Mouse (Mus musculus): ENCODE data around the gene Cfap43.

Cfap43 gene

GRCm38 (mm10) chr19:47915251-47915650 is 3.8 kb downstream of the Cfap43 start:
- in situ Hi-C loops (cut with MboI, MseI), result no loop called here

DNA sequence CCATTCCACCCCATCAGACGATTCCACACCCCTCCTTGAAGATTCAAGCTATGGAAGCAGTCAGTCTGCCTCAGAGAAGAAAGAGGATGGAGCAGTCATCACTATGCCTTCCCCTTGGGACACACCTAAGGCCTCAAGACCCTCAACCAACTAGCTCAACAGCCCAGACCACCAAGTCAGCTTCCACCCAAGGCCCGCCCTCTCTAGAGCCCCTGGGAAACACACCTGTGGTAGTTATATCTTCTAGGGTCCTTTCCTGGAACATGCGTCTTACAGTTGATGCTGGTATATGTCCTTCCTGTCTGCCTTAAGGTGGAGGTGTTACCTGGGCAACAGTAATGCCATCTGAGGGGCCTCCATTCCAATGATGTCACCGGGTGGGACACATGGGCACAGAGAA is 4.9 kb downstream of the Cfap43 start:
- in situ Hi-C loops (cut with MboI, MseI), result no loop called here

DNA sequence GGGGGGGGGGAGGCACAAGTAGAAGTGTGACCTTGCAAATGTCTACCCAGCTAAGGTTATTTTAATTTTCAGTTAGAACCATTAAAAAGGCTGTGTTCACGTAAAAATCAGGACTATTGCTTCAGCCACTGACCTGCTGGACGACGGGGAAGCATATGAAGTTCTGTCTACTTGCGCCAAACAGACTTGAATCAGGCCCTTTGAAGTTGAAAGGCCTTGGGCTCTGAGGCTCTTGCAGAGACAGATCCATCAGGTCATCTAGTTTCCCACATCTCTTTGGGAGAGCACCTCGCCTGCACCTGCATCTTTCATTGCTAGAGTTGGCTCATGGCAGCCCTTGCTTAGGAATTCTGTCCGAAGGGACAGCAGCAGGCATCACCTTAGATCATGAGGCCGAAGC is 5.7 kb downstream of the Cfap43 start:
- in situ Hi-C loops (cut with MboI, MseI), result no loop called here

DNA sequence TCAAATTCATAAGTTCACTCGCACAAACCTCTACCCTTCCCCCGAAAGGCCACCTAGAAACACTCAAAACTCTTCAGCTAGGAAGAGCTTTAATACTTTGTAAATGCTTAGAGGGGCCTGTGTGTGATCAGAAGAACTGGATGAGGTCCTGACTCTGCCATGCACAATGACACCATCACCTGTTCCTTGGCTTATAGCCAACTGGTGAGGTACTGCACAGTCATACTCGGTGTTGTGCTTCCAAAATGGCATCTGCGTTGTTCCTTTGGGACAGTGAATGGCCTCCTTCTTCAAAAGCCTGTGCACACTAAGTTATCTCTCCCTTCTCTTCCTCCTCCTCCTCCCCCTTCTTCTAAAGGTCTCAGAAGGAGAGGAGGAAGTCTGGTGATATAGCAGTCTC is 8.3 kb downstream of the Cfap43 start:
- in situ Hi-C loops (cut with MboI, MseI), result no loop called here

- in situ Hi-C loops (cut with MboI, MseI), result no loop called here
Observed at GRCm38 (mm10) chr19:47910117-47910618, 8.9 kb downstream of the Cfap43 start.

DNA sequence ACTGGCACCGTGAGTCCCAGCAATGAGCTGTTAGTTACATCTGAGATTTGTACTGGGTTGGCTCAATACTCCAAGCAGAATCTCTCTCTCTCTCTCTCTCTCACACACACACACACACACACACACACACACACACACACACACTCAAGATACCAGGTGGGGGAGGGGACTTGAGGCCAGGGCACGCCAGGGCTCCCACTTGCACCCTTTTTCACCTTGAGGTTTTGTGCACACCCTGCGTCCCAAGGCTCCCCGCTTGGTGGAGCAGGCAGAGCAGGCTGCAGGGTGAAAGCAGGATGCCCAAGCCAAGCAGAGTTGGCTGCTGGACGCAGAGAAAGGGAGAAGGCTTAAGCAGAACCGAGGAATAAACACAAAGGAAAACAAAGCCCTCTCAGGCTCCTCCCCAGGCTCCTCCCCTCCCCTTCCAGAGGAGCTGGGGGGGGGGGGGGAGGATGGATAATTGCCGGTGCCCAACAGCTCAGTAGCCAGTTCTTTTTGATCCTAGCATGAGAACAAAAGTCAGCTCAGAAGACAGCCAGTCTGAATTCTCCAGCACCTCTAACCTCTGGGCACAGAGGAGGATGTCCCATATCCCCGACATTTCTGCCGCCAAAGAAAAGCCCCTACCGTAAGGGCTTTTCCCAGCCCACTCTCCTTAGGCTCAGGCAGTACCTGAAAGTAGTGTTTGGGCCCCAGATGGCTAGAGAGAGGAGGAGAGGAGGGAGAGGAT is 9.5 kb downstream of the Cfap43 start:
- in situ Hi-C loops (cut with MboI, MseI), result no loop called here

- in situ Hi-C loops (cut with MboI, MseI), result no loop called here
Observed at GRCm38 (mm10) chr19:47908961-47909371, 10.1 kb downstream of the Cfap43 start.

DNA sequence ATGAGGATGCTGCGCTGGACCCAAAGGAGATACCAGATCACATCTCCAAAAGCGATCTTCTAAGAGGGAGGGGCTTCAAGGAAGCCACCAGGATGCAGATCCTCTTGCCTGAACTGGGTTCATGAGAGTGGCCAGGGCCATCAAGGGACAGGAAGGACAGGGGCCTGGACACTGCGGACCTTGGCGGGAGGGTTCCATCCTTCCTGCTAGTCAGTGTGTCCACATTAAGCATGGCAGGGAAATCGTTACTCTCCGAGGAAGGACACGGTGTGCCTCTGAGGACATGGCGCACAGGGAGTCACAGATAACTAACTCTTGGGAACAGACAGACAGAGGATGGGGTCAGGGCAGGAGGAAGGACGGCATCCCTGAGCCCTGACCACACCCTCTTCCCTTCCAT is 11.5 kb downstream of the Cfap43 start:
- in situ Hi-C loops (cut with MboI, MseI), result no loop called here

GRCm38 (mm10) chr19:47905603-47906002 is 13.5 kb downstream of the Cfap43 start:
- in situ Hi-C loops (cut with MboI, MseI), result no loop called here

DNA sequence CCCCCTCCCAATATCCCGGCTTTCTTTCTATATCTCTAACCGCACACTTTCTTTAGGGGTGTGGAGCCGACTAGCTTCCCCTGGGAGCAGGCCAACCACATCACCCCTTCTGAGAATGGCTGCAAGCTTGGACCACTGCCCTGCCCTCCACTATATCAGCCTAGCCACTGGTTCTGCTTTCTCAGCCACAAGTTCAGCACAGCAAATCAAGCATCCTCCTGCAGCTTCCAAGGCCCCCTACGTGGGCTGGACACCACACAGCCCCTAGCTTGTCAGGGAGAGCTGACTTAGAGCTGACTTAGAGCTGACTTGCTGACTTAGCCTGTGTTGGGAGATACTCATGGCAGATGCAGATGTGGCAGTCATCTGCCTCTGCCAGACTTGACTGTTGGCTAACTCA is 14.0 kb downstream of the Cfap43 start:
- in situ Hi-C loops (cut with MboI, MseI), result no loop called here

GRCm38 (mm10) chr19:47903679-47904078 is 15.4 kb downstream of the Cfap43 start:
- in situ Hi-C loops (cut with MboI, MseI), result no loop called here

- in situ Hi-C loops (cut with MboI, MseI), result no loop called here
Observed at GRCm38 (mm10) chr19:47902316-47903201, 16.5 kb downstream of the Cfap43 start.

GRCm38 (mm10) chr19:47900558-47900957 is 18.5 kb downstream of the Cfap43 start:
- in situ Hi-C loops (cut with MboI, MseI), result no loop called here

- in situ Hi-C loops (cut with MboI, MseI), result no loop called here
Observed at GRCm38 (mm10) chr19:47900012-47900411, 19.1 kb downstream of the Cfap43 start.

GRCm38 (mm10) chr19:47898472-47899079 is 20.5 kb downstream of the Cfap43 start:
- in situ Hi-C loops (cut with MboI, MseI), result no loop called here

GRCm38 (mm10) chr19:47893092-47893491 is 26.0 kb downstream of the Cfap43 start:
- in situ Hi-C loops (cut with MboI, MseI), result no loop called here

GRCm38 (mm10) chr19:47891562-47892312 is 27.4 kb downstream of the Cfap43 start:
- in situ Hi-C loops (cut with MboI, MseI), result no loop called here

- in situ Hi-C loops (cut with MboI, MseI), result no loop called here
Observed at GRCm38 (mm10) chr19:47890489-47891130, 28.5 kb downstream of the Cfap43 start.

DNA sequence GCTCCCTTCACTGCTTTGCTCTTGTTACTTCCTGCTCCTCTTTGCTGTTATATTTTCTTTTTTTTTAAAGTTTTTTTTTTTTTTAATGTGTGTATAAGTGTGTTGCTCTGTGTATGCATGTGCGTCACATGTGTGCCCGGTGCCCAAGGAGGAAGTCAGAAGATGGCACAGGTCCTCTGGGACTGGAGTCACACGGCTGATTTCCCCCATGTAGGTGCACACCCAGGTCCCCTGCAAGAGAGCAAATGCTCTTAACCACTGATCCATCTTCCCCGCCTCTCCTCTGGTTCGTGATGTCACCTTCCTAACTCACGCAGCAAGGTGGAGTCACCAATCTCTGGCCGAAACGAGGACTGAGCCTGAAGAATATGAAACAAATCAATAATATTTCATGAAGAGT is 31.1 kb downstream of the Cfap43 start:
- in situ Hi-C loops (cut with MboI, MseI), result no loop called here

DNA sequence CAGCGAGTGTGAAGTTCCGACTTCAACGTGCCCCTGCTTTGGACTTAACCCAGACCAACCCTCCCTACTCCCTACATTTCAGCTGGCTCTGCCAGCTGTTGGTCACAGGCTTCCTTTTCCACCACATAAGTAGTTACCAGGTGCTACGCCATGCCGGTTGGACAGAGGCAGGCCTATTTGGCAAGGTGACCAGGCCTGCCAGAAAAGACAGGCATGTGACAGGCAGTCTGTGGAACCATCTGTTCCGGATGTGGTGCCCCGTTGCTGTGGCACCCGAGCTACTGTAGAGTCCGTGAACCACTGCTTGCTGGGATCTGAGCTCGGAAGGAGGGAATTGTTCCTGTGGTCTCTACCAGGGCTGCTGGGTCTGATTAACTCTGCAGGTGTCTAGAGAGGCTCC is 31.7 kb downstream of the Cfap43 start:
- in situ Hi-C loops (cut with MboI, MseI), result no loop called here

GRCm38 (mm10) chr19:47886617-47887016 is 32.5 kb downstream of the Cfap43 start:
- in situ Hi-C loops (cut with MboI, MseI), result no loop called here

Measured in T-helper 17 cell (primary cell).